Mouse (Mus musculus) myocyte (in vitro differentiated cells): ENCODE results near the gene Polrmt. TPM values are rescaled to one million over a fixed set of nuclear protein-coding genes. Genes with fewer than 3 reads are reported as not detected.

ENCODE experiments used
- H3K27me3 ChIP-seq: one replicate; pipeline ENCODE4 v1.6.1; 2011; ENCODE audit not compliant: control insufficient read depth, insufficient read depth, insufficient read length
- H3K36me3 ChIP-seq: one replicate; pipeline ENCODE4 v1.6.1; 2011; ENCODE audit not compliant: control insufficient read depth, insufficient read depth
- H3K4me2 ChIP-seq: one replicate; pipeline ENCODE4 v1.6.1; 2011; ENCODE audit warnings: low read depth, control low read depth
- H3K4me3 ChIP-seq: one replicate; pipeline ENCODE4 v1.5.1; 2011; ENCODE audit warnings: mild to moderate bottlenecking, control low read depth, moderate library complexity
- H3K79me2 ChIP-seq: one replicate; pipeline ENCODE4 v1.6.1; 2011; ENCODE audit not compliant: control insufficient read depth, insufficient read depth
- H3ac ChIP-seq: one replicate; pipeline ENCODE4 v1.6.1; 2011; ENCODE audit not compliant: control insufficient read depth, insufficient read length
- CEBPB ChIP-seq: IDR thresholded peaks from 2 replicates; pipeline ENCODE4 v1.6.1; 2011; ENCODE audit warnings: mild to moderate bottlenecking, moderate library complexity; ENCODE audit not compliant: poor library complexity, insufficient read depth, severe bottlenecking
- E2F4 ChIP-seq: IDR thresholded peaks from one replicate; pipeline ENCODE4 v1.6.1; 2011; ENCODE audit warnings: mild to moderate bottlenecking, control low read depth, moderate library complexity; ENCODE audit not compliant: insufficient read depth
- MAX ChIP-seq: IDR thresholded peaks from one replicate; pipeline ENCODE4 v1.6.1; 2011; ENCODE audit warnings: low read depth, mild to moderate bottlenecking, control low read depth
- MYOD1 ChIP-seq, 3 experiments: IDR thresholded peaks; one replicate each; pipeline ENCODE4 v1.6.1; 2011; ENCODE audit warnings: control low read depth in 2 of 3, low read depth in 2 of 3, mild to moderate bottlenecking in 2 of 3, moderate library complexity in 1 of 3; ENCODE audit not compliant: insufficient read length in 2 of 3, control insufficient read depth in 1 of 3
- MYOG ChIP-seq, 3 experiments: IDR thresholded peaks; one replicate each; pipeline ENCODE4 v1.6.1; 2011; ENCODE audit warnings: control low read depth in 2 of 3, low read depth in 2 of 3, mild to moderate bottlenecking in 2 of 3; ENCODE audit not compliant: insufficient read length in 2 of 3, control insufficient read depth in 1 of 3, insufficient read depth in 1 of 3
- POLR2A ChIP-seq: IDR thresholded peaks from one replicate; pipeline ENCODE4 v1.6.1; 2011; ENCODE audit warnings: low read depth, mild to moderate bottlenecking, control low read depth, moderate library complexity; ENCODE audit not compliant: insufficient read length
- POLR2AphosphoS2 ChIP-seq: IDR thresholded peaks from one replicate; pipeline ENCODE4 v1.6.1; 2011; ENCODE audit warnings: low read depth, control low read depth; ENCODE audit not compliant: insufficient read length
- REST ChIP-seq: IDR thresholded peaks from one replicate; pipeline ENCODE4 v1.6.1; 2011; ENCODE audit warnings: mild to moderate bottlenecking, control low read depth, moderate library complexity; ENCODE audit not compliant: insufficient read depth, insufficient read length
- SRF ChIP-seq: IDR thresholded peaks from one replicate; pipeline ENCODE4 v1.6.1; 2011; ENCODE audit warnings: low read depth; ENCODE audit not compliant: control insufficient read depth, insufficient read length
- TCF12 ChIP-seq: IDR thresholded peaks from one replicate; pipeline ENCODE4 v1.6.1; 2011; ENCODE audit warnings: mild to moderate bottlenecking, control low read depth; ENCODE audit not compliant: poor library complexity, insufficient read depth, severe bottlenecking
- TCF3 ChIP-seq: IDR thresholded peaks from one replicate; pipeline ENCODE4 v1.6.1; 2011; ENCODE audit warnings: low read depth, control low read depth; ENCODE audit not compliant: insufficient read length
- USF1 ChIP-seq: IDR thresholded peaks from one replicate; pipeline ENCODE4 v1.6.1; 2011; ENCODE audit warnings: low read depth, mild to moderate bottlenecking, control low read depth, moderate library complexity
- polyA plus RNA-seq: library from polyadenylated mRNA; unstranded; fragments of >200 nt; fragmentation: generic; extraction: Trizol; gene quantifications from one replicate; pipeline ENCODE4 v1.2.1, GENCODE M21; 2012; ENCODE audit warnings: missing spikeins

Polrmt gene
- polyA plus RNA-seq, 1 experiment = 82.3 TPM

- peaks cover 20% of the 10 kb centered on the region for H3K36me3 ChIP-seq
- H3ac ChIP-seq = no peak overlapping the region
- H3K4me2 ChIP-seq = no peak overlapping the region
- no peaks in the 10 kb centered on the region for H3K79me2 ChIP-seq
- no peak overlapping the region for H3K4me3 ChIP-seq
- TF ChIP-seq SRF = no peak
- peak; percentile 58 for TF ChIP-seq POLR2AphosphoS2
- H3K27me3 ChIP-seq = peaks cover 1% of the 10 kb centered on the region
These were observed 10.3 kb upstream of the Polrmt start for GRCm38 (mm10) chr10:79756660-79757059.

- H3K27me3 ChIP-seq = peaks cover 6% of the 10 kb centered on the region
- no peak overlapping the region for H3K4me2 ChIP-seq
- H3K36me3 ChIP-seq = peaks cover 17% of the 10 kb centered on the region
- H3K4me3 ChIP-seq = no peak overlapping the region
- H3ac ChIP-seq = no peak overlapping the region
- no peak for TF ChIP-seq TCF3
- TF ChIP-seq E2F4 = no peak
- no peak for TF ChIP-seq MYOD1 (IDR thresholded peaks at IDR 0.05; ENCODE audit: control insufficient read depth in 1 of 3, insufficient read length in 2 of 3, low read depth in 2 of 3)
- no peak for TF ChIP-seq TCF12
- TF ChIP-seq POLR2A = no peak
- no peak for TF ChIP-seq SRF
- TF ChIP-seq CEBPB = no peak
- TF ChIP-seq POLR2AphosphoS2 = no peak
- TF ChIP-seq MAX = no peak
- no peak for TF ChIP-seq MYOG (IDR thresholded peaks at IDR 0.05; ENCODE audit: control insufficient read depth in 1 of 3, insufficient read depth in 1 of 3, insufficient read length in 2 of 3, low read depth in 2 of 3)
- no peaks in the 10 kb centered on the region for H3K79me2 ChIP-seq
These were observed 9.5 kb upstream of the Polrmt start for GRCm38 (mm10) chr10:79755854-79756253.

GRCm38 (mm10) chr10:79754856-79755516 lies 8.6 kb upstream of the Polrmt start, which contains the start of gene Fgf22:
Gene Fgf22 (plus strand): TSS chr10:79755076.
- Histone ChIP-seq H3K79me2 (no peaks in the 10 kb centered on the region), H3K4me3 (no peak within 1 kb of the TSS), H3K36me3 (peaks cover 15% of the 10 kb centered on the region), H3K4me2 (no peak within 1 kb of the TSS), H3K27me3 (peaks cover 6% of the 10 kb centered on the region), H3ac (no peak within 1 kb of the TSS)
- TF ChIP-seq TCF12 (no peak), REST (no peak), MYOG (IDR thresholded peaks at IDR 0.05; ENCODE audit: control insufficient read depth in 1 of 3, insufficient read depth in 1 of 3, insufficient read length in 2 of 3, low read depth in 2 of 3) (no peak), SRF (no peak), POLR2AphosphoS2 (no peak), POLR2A (no peak), MYOD1 (IDR thresholded peaks at IDR 0.05; ENCODE audit: control insufficient read depth in 1 of 3, insufficient read length in 2 of 3, low read depth in 2 of 3) (no peak), CEBPB (no peak), TCF3 (no peak), USF1 (no peak), MAX (no peak), E2F4 (no peak)

GRCm38 (mm10) chr10:79748496-79748895 lies 2.1 kb upstream of the Polrmt start:
- no peak overlapping the region for H3ac ChIP-seq
- no peaks in the 10 kb centered on the region for H3K36me3 ChIP-seq
- H3K4me2 ChIP-seq = no peak overlapping the region
- TF ChIP-seq MYOD1 (IDR thresholded peaks at IDR 0.05; ENCODE audit: control insufficient read depth in 1 of 3, insufficient read length in 2 of 3, low read depth in 2 of 3) (no peak), E2F4 (no peak), POLR2A (no peak), TCF12 (no peak), MAX (no peak), TCF3 (no peak), SRF (no peak), MYOG (IDR thresholded peaks at IDR 0.05; ENCODE audit: control insufficient read depth in 1 of 3, insufficient read depth in 1 of 3, insufficient read length in 2 of 3, low read depth in 2 of 3) (no peak), CEBPB (no peak)
- no peak overlapping the region for H3K4me3 ChIP-seq
- peaks cover 6% of the 10 kb centered on the region for H3K27me3 ChIP-seq
- H3K79me2 ChIP-seq = peaks cover 10% of the 10 kb centered on the region

GRCm38 (mm10) chr10:79746774-79747151 lies 382 bp upstream of the Polrmt start:
- Histone ChIP-seq H3K27me3 (peaks cover 6% of the 10 kb centered on the region), H3K79me2 (peaks cover 10% of the 10 kb centered on the region), H3K36me3 (no peaks in the 10 kb centered on the region), H3ac (no peak overlapping the region), H3K4me2 (peak overlapping the region; percentile 76), H3K4me3 (peak overlapping the region; percentile 52)
- no peak for TF ChIP-seq MAX
- TF ChIP-seq CEBPB = no peak
- TF ChIP-seq MYOD1 (IDR thresholded peaks at IDR 0.05; ENCODE audit: control insufficient read depth in 1 of 3, insufficient read length in 2 of 3, low read depth in 2 of 3) = no peak
- TF ChIP-seq POLR2AphosphoS2 = no peak
- no peak for TF ChIP-seq TCF12
- no peak for TF ChIP-seq E2F4
- no peak for TF ChIP-seq REST
- no peak for TF ChIP-seq MYOG (IDR thresholded peaks at IDR 0.05; ENCODE audit: control insufficient read depth in 1 of 3, insufficient read depth in 1 of 3, insufficient read length in 2 of 3, low read depth in 2 of 3)
- TF ChIP-seq TCF3 = no peak
- TF ChIP-seq USF1 = no peak
- no peak for TF ChIP-seq POLR2A
- no peak for TF ChIP-seq SRF
